Mouse (Mus musculus): ENCODE measurements at regions not wholly inside any gene's neighbourhood (a gene's known extent, or its start where the extent isn't known, plus 50 kb on each side); places are given as distances from the start of the nearest gene placed in this dataset.

DNA sequence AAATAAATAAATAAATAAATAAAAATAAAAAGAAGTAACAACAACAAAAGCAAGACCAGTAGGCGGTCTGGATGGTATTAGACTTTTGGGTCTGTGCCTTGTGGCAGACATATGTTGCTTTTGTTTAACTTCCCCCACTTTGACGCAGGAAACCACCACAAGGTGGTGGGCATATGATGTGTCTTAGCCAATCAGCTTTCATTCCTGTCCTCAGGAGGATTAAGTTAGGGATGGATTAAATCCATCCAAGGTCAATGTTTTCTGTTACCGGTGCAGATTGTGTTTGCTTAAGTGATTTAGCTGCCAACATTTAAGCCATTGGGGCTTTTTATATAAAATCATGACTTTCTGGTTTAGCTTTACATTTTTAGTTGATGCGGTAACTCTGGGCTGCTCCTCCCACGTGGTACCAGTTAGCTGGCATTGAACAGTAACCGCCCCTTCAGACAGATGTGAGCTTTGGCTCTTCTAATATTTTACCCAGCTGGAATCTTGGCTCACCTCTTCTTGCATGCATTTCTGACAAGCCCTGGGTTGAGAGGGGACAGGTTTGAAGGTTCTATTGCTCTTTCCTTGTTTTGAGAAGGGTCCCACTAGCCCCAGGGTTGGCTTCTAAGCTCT, 121.0 kb upstream of the Xylt1 start:
- H3K4me1 ChIP-seq (replicated peaks): 0 out of 2 replicates have a peak, but pooled peaks cover 3% of the 10 kb centered on the region
- no peak for ATAC-seq (ENCODE audit: low FRiP score)
- WGBS: 72% methylated on average over 6 of the region's 6 CpGs

DNA sequence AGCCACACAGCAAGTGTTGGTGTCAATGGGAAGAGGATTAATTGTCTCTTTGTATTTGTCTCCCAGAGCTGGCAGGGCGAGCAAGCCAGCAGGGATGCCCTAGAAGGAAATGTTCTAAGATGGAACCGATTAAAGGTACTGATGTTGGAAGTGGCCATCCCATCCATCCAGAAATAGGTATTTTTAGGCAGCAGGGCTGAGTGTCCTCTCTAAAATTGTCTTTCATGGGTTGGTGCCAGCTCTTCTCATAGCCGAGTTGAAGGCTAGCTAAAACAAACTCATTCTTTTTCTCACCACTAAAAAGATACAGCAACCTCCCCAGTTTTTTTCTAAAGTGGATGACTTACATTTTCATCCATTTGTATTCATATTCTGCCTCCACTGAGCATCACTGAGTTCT, 120.2 kb upstream of the Xylt1 start:
- no peak overlapping the region for H3K4me3 ChIP-seq
- H3K27ac ChIP-seq: no peak overlapping the region
- no peaks in the 10 kb centered on the region for H3K36me3 ChIP-seq
- no peak overlapping the region for H3K4me2 ChIP-seq
- H3K9me3 ChIP-seq: no peaks in the 10 kb centered on the region
- no peak overlapping the region for H3K9ac ChIP-seq
- ATAC-seq (ENCODE audit: low FRiP score): no peak
- H3K4me1 ChIP-seq (replicated peaks): 0 out of 2 replicates have a peak, but pooled peaks cover 3% of the 10 kb centered on the region
- H3K27me3 ChIP-seq: no peaks in the 10 kb centered on the region
- WGBS: 60% methylated on average over 3 of the region's 3 CpGs

More for the DNA sequence above, 121.0 kb upstream of the Xylt1 start:
- Histone ChIP-seq H3K4me2 (no peak overlapping the region), H3K9me3 (no peaks in the 10 kb centered on the region), H3K9ac (no peak overlapping the region), H3K27me3 (no peaks in the 10 kb centered on the region), H3K27ac (no peak overlapping the region), H3K36me3 (no peaks in the 10 kb centered on the region), H3K4me3 (no peak overlapping the region)

GRCm38 (mm10) chr7:117263126-117263525, 117.7 kb upstream of the Xylt1 start:
- H3K9ac ChIP-seq: no peak overlapping the region
- no peak overlapping the region for H3K27ac ChIP-seq
- H3K4me1 ChIP-seq (replicated peaks): 0 out of 2 replicates have a peak, but pooled peaks cover 7% of the 10 kb centered on the region
- H3K36me3 ChIP-seq: no peaks in the 10 kb centered on the region
- no peak overlapping the region for H3K4me3 ChIP-seq
- H3K27me3 ChIP-seq: no peaks in the 10 kb centered on the region
- ATAC-seq (ENCODE audit: low FRiP score): no peak; the same call in 1 of the 2 replicates
- no peak overlapping the region for H3K4me2 ChIP-seq
- H3K9me3 ChIP-seq: no peaks in the 10 kb centered on the region
- 80% methylated on average over 12 of the region's 12 CpGs for WGBS

DNA sequence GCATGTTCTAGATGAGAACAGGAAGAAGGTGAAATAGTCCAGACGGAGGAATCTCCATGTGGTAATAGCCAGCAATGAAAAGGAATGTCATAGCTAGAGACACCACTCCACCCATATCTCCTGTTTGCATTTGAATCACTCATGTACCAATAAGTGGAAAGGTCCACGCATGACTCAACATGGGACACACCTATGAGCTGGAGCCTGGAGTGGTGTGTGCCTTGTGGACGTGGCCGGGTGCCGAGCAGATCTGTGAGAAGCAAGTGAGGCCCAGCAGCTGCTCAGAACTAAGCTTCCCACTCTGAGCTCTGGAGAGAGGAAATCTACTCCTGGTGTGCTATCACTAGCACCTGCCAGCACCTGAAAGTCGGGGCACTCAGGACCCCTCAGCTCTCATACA, 116.4 kb upstream of the Xylt1 start:
- Histone ChIP-seq H3K4me1 (replicated peaks) (0 out of 2 replicates have a peak, but pooled peaks cover 10% of the 10 kb centered on the region), H3K4me2 (no peak overlapping the region), H3K9ac (no peak overlapping the region), H3K9me3 (no peaks in the 10 kb centered on the region), H3K36me3 (no peaks in the 10 kb centered on the region), H3K27ac (no peak overlapping the region), H3K4me3 (no peak overlapping the region), H3K27me3 (no peaks in the 10 kb centered on the region)
- 97% methylated on average over 6 of the region's 6 CpGs for WGBS
- ATAC-seq (ENCODE audit: low FRiP score): no peak

DNA sequence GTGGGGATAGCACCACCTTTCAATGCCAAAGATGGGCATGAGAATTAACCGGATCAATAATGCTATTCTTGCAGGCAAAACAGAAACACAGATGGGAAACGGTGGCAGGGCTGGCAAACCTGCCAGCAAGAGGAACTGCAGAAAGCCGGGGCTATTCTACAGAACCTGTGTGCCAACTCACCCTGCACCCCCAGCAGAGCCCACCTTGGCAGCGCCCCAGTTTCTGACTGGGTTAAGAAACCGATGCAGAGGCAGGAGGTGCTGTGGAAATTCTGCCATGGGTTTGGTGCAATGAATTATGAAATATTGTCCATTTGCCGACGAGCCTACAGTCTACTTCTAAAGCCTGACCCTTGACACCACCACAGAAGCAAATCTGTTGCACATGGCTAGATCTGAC, 112.7 kb upstream of the Xylt1 start:
- Histone ChIP-seq H3K4me3 (no peak overlapping the region), H3K4me1 (replicated peaks) (0 out of 2 replicates have a peak, but pooled peaks cover 14% of the 10 kb centered on the region), H3K27me3 (no peaks in the 10 kb centered on the region), H3K27ac (no peak overlapping the region), H3K4me2 (no peak overlapping the region), H3K36me3 (no peaks in the 10 kb centered on the region), H3K9ac (no peak overlapping the region), H3K9me3 (no peaks in the 10 kb centered on the region)
- 84% methylated on average over 7 of the region's 7 CpGs for WGBS
- ATAC-seq (ENCODE audit: low FRiP score): no peak

GRCm38 (mm10) chr7:117269263-117269897, 111.4 kb upstream of the Xylt1 start:
- Histone ChIP-seq H3K27ac (no peak overlapping the region), H3K9me3 (no peaks in the 10 kb centered on the region), H3K4me1 (replicated peaks) (0 out of 2 replicates have a peak, but pooled peaks cover 14% of the 10 kb centered on the region), H3K4me2 (no peak overlapping the region), H3K27me3 (no peaks in the 10 kb centered on the region), H3K36me3 (no peaks in the 10 kb centered on the region), H3K9ac (no peak overlapping the region), H3K4me3 (no peak overlapping the region)
- ATAC-seq (ENCODE audit: low FRiP score): peak; percentile 77
- WGBS: 57% methylated on average over 10 of the region's 10 CpGs

DNA sequence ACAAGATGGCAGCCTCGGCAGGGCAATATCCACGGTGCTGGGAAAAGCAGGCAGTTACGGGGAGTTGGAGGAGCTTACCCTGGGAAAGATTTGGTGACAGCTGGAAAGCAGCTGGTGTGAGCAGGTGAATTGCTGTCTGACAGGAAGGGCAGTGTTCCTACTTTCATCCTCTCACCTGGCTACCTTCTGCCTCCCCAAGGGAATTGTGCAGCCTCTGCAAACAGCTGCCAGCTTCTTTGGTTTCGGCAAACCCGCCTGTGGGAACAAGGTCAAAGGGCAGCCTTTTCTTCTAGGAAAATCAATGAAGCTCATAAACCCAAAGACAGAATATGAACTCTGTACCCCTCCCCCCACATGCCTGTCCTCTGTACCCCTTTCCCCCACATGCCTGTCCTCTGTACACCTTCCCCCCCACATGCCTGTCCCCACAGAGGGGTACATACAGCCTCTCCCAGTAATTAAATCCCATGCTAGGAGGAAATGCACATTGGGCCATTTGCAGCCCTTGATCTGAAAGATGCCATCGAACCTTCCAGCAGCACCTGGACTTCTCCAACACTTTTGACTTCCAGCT, 102.3 kb upstream of the Xylt1 start:
- no peak overlapping the region for H3K27ac ChIP-seq
- WGBS: 59% methylated on average over 6 of the region's 6 CpGs
- no peak overlapping the region for H3K4me2 ChIP-seq
- no peak for ATAC-seq (ENCODE audit: low FRiP score)
- H3K4me3 ChIP-seq: no peak overlapping the region
- H3K9ac ChIP-seq: no peak overlapping the region
- no peaks in the 10 kb centered on the region for H3K36me3 ChIP-seq
- H3K27me3 ChIP-seq: no peaks in the 10 kb centered on the region
- no peaks in the 10 kb centered on the region for H3K9me3 ChIP-seq
- H3K4me1 ChIP-seq (replicated peaks): no peaks in the 10 kb centered on the region

- Histone ChIP-seq H3K9ac (no peak overlapping the region), H3K9me3 (no peaks in the 10 kb centered on the region), H3K27me3 (no peaks in the 10 kb centered on the region), H3K27ac (no peak overlapping the region), H3K4me2 (no peak overlapping the region), H3K4me1 (replicated peaks) (no peaks in the 10 kb centered on the region), H3K4me3 (no peak overlapping the region), H3K36me3 (no peaks in the 10 kb centered on the region)
- 90% methylated on average over 1 of the region's 1 CpGs for WGBS
- ATAC-seq (ENCODE audit: low FRiP score): no peak
These were observed 98.6 kb upstream of the Xylt1 start for GRCm38 (mm10) chr7:117282194-117282593.

DNA sequence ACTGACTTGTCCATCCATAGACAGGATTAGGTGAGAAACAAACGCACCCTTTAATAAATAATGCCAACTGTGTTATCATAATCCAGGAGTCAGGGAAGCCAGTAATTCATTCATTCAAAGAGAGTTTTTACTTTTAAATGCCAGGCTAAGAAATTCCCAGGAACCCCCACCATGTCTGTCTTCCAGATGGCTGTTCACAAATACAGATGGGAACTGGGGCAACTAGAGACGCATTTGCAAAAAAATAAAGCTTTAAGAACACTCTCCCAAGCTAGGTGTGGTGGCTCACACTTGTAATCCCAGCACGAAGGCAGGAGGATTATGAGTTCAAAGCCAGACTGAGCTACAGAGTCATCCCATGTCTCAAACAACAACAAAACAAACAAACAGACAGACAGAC, 95.6 kb upstream of the Xylt1 start:
- no peaks in the 10 kb centered on the region for H3K36me3 ChIP-seq
- H3K9me3 ChIP-seq: no peaks in the 10 kb centered on the region
- H3K4me1 ChIP-seq (replicated peaks): no peaks in the 10 kb centered on the region
- H3K27ac ChIP-seq: no peak overlapping the region
- H3K4me2 ChIP-seq: no peak overlapping the region
- no peak overlapping the region for H3K9ac ChIP-seq
- H3K27me3 ChIP-seq: no peaks in the 10 kb centered on the region
- no peak overlapping the region for H3K4me3 ChIP-seq
- 82% methylated on average over 3 of the region's 3 CpGs for WGBS
- ATAC-seq (ENCODE audit: low FRiP score): no peak

GRCm38 (mm10) chr7:117285985-117286384, 94.8 kb upstream of the Xylt1 start:
- ATAC-seq (ENCODE audit: low FRiP score): no peak
- 89% methylated on average over 5 of the region's 5 CpGs for WGBS
- Histone ChIP-seq H3K27me3 (no peaks in the 10 kb centered on the region), H3K9ac (no peak overlapping the region), H3K36me3 (no peaks in the 10 kb centered on the region), H3K4me3 (no peak overlapping the region), H3K27ac (no peak overlapping the region), H3K4me2 (no peak overlapping the region), H3K4me1 (replicated peaks) (no peaks in the 10 kb centered on the region), H3K9me3 (no peaks in the 10 kb centered on the region)

DNA sequence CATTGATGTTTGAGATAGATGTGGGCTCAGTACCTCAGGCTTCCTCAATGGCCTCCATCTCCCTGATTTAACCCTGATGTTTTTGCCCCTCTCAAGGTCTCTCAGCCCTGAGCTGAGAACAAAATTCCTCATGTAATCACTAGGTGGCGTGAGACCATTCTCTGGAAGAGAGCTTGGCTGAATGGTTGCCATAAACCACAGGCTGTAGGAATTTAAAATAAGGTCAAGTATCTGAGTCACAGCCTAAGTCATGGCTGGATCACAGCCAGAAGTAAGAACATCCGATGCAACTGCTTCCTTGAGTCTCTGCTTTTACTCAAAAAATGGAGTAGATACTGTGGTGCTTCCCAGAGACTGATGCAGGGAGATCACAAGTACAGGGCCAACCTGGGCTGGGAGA, 77.1 kb upstream of the Xylt1 start:
- Histone ChIP-seq H3K27ac (no peak overlapping the region), H3K4me2 (no peak overlapping the region), H3K36me3 (no peaks in the 10 kb centered on the region), H3K4me1 (replicated peaks) (no peaks in the 10 kb centered on the region), H3K27me3 (no peaks in the 10 kb centered on the region), H3K4me3 (no peak overlapping the region), H3K9ac (no peak overlapping the region), H3K9me3 (no peaks in the 10 kb centered on the region)
- WGBS: 47% methylated on average over 2 of the region's 2 CpGs
- no peak for ATAC-seq (ENCODE audit: low FRiP score)

GRCm38 (mm10) chr7:117310586-117311200, 70.1 kb upstream of the Xylt1 start:
- Histone ChIP-seq H3K4me2 (no peak overlapping the region), H3K27me3 (no peaks in the 10 kb centered on the region), H3K4me3 (no peak overlapping the region), H3K4me1 (replicated peaks) (no peaks in the 10 kb centered on the region), H3K9me3 (no peaks in the 10 kb centered on the region), H3K27ac (no peak overlapping the region), H3K36me3 (no peaks in the 10 kb centered on the region), H3K9ac (no peak overlapping the region)
- ATAC-seq (ENCODE audit: low FRiP score): no peak
- WGBS: 83% methylated on average over 2 of the region's 2 CpGs

All from hindbrain, embryonic 13.5 days (tissue).